Mouse (Mus musculus) heart, adult 10 weeks (tissue): ENCODE data around the gene Gm44965. TPM values are rescaled to one million over a fixed set of nuclear protein-coding genes. Genes with fewer than 3 reads are reported as not detected.

Experiments
- polyA plus RNA-seq: library from polyadenylated mRNA; stranded (reverse); fragments of 350-450 nt; fragmentation: Illumina TruSeq; extraction: RNeasy Lipid Tissue Mini Kit (QIAGEN cat#74804); gene quantifications from one replicate; pipeline ENCODE4 v1.2.3, GENCODE M21; 2014; ENCODE audit warnings: low read depth, low replicate concordance

Gene Gm44965
- polyA plus RNA-seq = not detected

DNA sequence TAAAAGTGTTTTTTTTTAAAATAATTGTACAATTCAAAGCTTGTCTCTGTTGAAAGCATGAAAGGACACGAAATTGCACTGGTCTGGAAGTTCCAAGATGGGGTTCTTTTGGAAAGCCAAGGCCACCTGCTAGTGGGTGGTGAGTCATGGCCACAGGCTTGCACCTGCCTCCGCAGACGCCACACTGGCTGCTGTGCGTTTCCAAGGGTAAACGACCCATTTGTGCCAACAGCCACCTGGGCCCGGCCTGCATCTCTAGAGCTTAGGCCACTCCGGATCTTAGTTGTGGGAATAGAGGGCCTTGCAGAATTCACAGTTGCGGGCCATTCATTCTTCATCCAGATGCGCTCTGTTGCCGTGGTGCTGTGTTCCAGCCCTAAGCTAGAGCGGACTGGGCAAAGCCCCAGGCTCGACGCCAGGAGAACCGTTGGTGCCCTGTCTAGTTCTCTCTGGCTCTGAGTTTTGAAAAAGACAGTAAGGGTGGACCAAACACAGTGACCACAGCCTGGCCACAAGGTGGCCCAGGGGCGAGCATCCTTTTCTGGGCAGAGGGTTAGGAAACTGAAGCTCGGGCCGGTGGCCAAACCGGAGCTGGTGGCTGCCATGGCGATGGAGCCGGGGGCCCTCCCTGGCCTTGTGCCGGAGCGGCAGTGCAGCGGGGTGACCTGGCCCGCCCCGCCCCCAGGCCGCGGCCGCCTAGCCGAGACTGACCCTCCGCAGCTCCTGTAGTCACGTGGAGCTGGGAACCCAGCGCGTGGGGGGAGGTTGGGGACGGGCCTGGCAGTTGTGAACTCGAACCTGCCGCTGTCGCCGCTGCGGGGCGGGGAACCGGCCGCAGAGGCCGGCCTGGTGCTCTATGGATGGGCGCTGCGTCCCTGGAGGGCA is at the start of gene Gm44965, which contains the start of gene Repin1:
Gm44965 (plus strand) TSS at position 784 of the 885 bp plus-strand sequence.
Repin1 (plus strand) TSS at position 726 of the 885 bp plus-strand sequence.

DNA sequence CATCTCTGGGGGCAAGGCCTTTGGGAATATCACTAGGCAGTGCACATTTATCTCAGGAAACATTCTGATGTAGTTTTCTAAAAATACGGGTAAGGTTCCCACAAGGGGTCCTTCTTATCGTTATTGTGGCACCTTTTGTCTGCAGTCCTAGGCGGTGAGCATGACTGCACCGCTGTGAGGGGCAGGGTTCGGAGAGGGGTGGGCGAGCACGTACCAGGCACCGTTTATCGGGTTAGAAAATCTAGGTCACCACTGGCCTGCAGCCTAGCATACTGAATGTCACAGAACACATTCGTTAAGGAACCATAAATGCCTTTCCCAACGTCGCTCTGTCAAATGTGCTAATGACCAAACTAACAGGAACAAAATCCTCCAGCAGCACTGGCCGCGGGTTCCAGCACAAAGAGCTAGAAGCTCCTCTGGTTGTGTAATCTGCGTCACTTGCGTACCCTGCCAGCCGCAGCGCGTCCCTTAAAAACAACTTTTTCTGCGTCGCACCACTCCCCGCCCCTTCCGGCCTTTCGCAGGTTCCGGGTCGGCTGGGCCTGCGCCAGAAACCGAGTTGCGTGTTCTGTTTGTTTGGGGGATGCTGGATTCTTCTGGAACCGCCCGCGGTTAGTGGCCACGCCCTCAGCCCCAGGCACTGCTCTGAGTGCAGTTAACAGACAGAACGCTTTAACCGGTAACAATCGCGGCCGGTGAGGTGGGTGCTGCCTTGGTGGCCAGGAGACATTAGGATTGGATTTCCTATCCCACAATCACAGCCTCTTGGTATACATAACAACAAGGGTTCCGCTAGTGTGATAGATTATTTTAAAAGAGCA is 39.2 kb upstream of the Gm44965 start, which contains the start of gene Lrrc61:
Lrrc61 (plus strand) TSS at position 517 of the 824 bp plus-strand sequence.

DNA sequence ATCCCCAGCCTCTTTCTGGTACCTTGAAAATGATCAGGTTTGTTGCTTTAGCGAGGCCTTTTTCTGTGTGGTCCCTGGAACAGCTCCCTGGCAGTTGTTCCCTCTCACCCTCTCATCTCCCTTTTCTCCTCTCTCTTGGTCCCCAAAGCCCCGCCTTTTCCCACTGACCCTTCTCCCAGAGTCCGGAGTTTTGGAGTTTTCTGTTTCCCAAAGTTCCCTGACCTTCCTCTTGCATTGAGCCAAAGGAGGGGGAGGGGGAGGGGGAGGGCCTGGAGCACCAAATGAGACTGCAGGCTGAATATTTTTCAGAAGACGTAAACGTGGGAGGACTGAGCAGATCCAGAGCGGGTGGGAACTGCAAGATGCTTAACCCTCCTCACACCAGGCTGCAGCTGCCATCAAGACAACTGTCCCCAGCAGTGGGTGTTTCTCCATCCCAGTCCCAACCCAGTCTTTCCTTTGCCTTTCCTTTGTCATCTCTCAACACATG is 21.1 kb upstream of the Gm44965 start, which contains the start of gene Rarres2:
Rarres2 (minus strand) TSS at position 218 of the 490 bp plus-strand sequence.

DNA sequence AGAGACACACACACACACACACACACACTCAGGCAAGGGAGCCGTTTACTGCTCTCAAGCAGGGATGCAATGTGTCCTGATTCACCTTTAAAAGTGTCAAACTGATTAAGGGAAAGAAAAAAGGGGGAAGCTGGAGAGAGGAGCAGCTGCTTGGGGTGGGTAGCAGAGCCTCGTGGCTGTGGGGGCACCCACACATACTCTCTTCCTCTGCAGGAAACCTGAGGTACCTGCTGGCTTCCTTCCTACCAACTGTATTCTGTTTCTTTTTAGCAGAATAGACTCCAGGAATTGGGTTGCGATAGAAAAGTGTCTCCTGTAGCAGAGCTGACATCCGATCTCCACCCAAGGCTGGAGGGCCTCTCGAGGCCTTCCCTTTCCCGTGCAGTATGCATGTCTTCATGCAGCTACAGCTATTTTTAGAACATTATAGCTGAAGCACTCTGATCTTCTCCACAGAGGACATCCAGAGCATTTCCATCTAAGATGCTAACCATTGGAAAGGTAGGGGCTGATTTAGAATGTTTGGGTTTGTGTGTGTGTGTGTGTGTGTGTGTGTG is 4.5 kb upstream of the Gm44965 start, which contains the start of gene Gm45021:
Gm45021 (plus strand) TSS at position 417 of the 557 bp plus-strand sequence.

DNA sequence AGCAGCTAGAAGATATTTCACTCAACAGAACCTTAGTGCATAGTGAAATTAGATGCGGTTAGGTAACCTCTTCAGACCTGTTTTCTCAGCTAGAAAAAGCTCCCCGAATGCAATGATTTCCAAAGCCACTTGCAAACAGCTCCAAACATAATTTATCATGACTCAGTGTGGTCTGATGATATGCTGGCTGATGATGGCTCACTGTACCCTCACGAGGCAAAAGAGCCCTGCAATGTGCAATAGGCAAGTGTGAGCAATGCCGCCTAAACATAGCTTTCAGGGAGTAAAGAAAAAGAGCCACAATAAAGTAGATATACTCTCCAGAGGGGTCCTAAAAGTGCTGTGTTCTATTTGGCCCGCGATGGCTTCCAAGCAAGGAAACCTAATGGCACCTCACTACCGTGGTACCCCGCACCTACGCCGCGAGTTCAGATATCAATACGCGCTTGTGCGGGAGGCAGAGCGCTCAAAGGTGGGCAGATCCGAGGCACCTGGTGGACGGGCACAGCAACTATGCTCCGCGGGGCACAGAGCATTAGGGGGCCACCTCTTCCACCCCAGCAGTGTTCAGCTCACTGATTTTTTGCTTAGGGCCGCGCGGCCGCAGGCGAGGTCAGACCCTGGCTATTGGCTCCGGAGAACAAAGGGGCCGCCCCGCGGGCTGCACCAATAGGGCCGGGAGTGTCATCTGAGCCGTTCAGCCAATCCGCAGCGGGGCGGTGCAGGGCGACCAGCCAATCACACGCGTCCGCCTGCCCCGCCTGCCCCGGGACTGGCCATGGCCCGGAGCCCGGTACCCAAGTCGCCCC is 7.7 kb downstream of the Gm44965 start, which contains the start of gene Zfp775:
Zfp775 (plus strand) TSS at position 793 of the 809 bp plus-strand sequence.

DNA sequence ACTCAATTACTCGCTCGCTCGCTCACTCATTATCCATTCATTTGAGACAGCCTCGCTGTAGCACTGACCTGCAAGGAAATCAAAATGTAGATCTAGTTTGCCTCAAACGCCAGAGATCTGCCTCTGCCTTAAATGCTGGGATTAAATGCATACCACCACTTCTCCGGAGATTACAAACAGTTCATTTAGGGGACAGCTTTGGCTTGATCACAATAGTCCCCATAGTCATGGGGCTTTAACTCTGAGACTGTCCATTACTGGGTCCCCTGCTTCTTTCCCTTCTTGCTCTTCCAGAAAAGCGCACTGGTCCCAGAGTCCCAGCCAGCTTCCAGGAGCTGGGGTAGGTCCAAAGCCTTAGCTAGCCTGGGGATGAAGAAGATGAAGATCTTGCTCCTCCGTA is 32.7 kb downstream of the Gm44965 start, which contains the start of gene AI854703:
AI854703 (plus strand) TSS at position 301 of the 400 bp plus-strand sequence.

DNA sequence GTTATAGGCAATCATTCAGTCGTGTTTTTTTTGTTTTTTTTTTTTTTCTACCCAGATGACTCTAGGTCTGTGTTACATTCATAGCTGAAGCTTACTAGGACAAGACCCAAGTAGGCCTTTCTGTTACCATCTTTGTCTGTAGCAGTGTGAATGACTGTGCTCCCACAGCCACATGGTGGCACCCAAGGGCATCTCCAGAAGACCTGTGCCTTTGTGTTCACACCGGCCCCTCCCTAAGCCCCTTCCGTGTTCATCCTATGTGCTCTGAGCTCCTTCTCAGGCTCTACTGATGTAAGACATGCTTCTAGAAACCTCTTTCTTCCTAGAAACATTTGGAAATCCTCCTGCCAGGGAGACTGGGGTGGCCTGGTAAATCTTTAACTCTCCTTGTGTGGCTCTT is 53.3 kb downstream of the Gm44965 start, which contains the start of gene Gimap8:
Gimap8 (plus strand) TSS at position 240 of the 400 bp plus-strand sequence.

Other genes with a start within 250 kb of the Gm44965 start
- gene Krba1, start 198.4 kb upstream of the Gm44965 start, polyA plus RNA-seq = 24.1 TPM
- gene Zfp467, start 148.1 kb upstream of the Gm44965 start, polyA plus RNA-seq = 9.5 TPM
- 0.50 TPM for gene Sspo, start 145.7 kb upstream of the Gm44965 start, polyA plus RNA-seq
- gene Atp6v0e2, start 56.3 kb upstream of the Gm44965 start, polyA plus RNA-seq = 17.0 TPM
- 15.5 TPM for gene Lrrc61, start 39.1 kb upstream of the Gm44965 start, polyA plus RNA-seq
- 115 TPM for gene Rarres2, start 21.2 kb upstream of the Gm44965 start, polyA plus RNA-seq
- not detected for gene Gm45021, start 4.3 kb upstream of the Gm44965 start, polyA plus RNA-seq
- gene Repin1, start 58 bp upstream of the Gm44965 start, polyA plus RNA-seq = 20.4 TPM
- 8.5 TPM for gene Zfp775, start 8.1 kb downstream of the Gm44965 start, polyA plus RNA-seq
- gene AI854703, start 32.8 kb downstream of the Gm44965 start, polyA plus RNA-seq = 0.60 TPM
- gene Gimap8, start 53.3 kb downstream of the Gm44965 start, polyA plus RNA-seq = 10.2 TPM
- gene Gimap9, start 82.2 kb downstream of the Gm44965 start, polyA plus RNA-seq = 6.1 TPM
- gene Gimap4, start 90.6 kb downstream of the Gm44965 start, polyA plus RNA-seq = 36.6 TPM
- 49.6 TPM for gene Gimap6, start 114.3 kb downstream of the Gm44965 start, polyA plus RNA-seq
- not detected for gene Gm28053, start 124.7 kb downstream of the Gm44965 start, polyA plus RNA-seq
- not detected for gene Gimap7, start 124.7 kb downstream of the Gm44965 start, polyA plus RNA-seq
- gene Gimap1, start 145.1 kb downstream of the Gm44965 start, polyA plus RNA-seq = 9.0 TPM
- 5.2 TPM for gene Gimap5, start 152.3 kb downstream of the Gm44965 start, polyA plus RNA-seq
- gene Gimap3, start 176.9 kb downstream of the Gm44965 start, polyA plus RNA-seq = 0.71 TPM
- gene Tmem176a, start 247.0 kb downstream of the Gm44965 start, polyA plus RNA-seq = 28.1 TPM
- gene Tmem176b, start 247.6 kb downstream of the Gm44965 start, polyA plus RNA-seq = 56.5 TPM